Mouse (Mus musculus): ENCODE data around the gene Rab28. TPM values are rescaled to one million over a fixed set of nuclear protein-coding genes. Genes with fewer than 3 reads are reported as not detected.

Rab28 gene
- 94.3 and 96.0 TPM in 2 replicates for polyA plus RNA-seq (2021; fragmentation: Nextera tagmentation)
- long read RNA-seq, experiment 1, transcript Rab28-203 (8 exons, 1,697 nt): minor isoform, 104 of 546 reads
- long read RNA-seq, experiment 1, transcript Rab28-201 (7 exons, 1,635 nt): major isoform, 349 of 546 reads
- long read RNA-seq, experiment 1, partial matches to known transcripts: 7 of 546 reads
- long read RNA-seq, experiment 1, other reads (novel, unspliced or antisense): 86 of 546 reads
- long read RNA-seq, experiment 2, transcript Rab28-203 (8 exons, 1,697 nt): minor isoform, 21 of 124 reads
- long read RNA-seq, experiment 2, transcript Rab28-201 (7 exons, 1,635 nt): major isoform, 78 of 124 reads
- long read RNA-seq, experiment 2, partial matches to known transcripts: 7 of 124 reads
- long read RNA-seq, experiment 2, other reads (novel, unspliced or antisense): 18 of 124 reads

GRCm38 (mm10) chr5:41708051-41708630 is at the start of gene Rab28:
Gene Rab28, minus strand, starts transcription at chr5:41708157.

Other genes with a start within 250 kb of the Rab28 start
- gene Nkx3-2, start 56.3 kb upstream of the Rab28 start, polyA plus RNA-seq (2021; fragmentation: Nextera tagmentation): not detected in 2 replicates
- 5.9 and 18.5 TPM in 2 replicates for gene Bod1l, start 136.2 kb upstream of the Rab28 start, polyA plus RNA-seq (2021; fragmentation: Nextera tagmentation)

Measured in left cerebral cortex, adult 6 months (tissue).